Mouse (Mus musculus) heart, postnatal 0 days (tissue): Measurements from ENCODE around the gene Klhl25. TPM values are rescaled to one million over a fixed set of nuclear protein-coding genes. Genes with fewer than 3 reads are reported as not detected.

Experiments used
- ATAC-seq: fragments of 200-750 bp; cut with Nextera tagmentation; 2 replicates; pipeline ENCODE4 v1.8.0; 2017; ENCODE audit warnings: low read depth, moderate number of reproducible peaks, moderate library complexity; ENCODE audit not compliant: insufficient read depth
- DNase-seq: peaks from one replicate; pipeline ENCODE4 v3.0.0-alpha.2; 2016; ENCODE audit warnings: low spot score
- H3K27ac ChIP-seq: fragments of 300-500 bp; sonication (generic); 2 replicates; pipeline ENCODE4 v1.5.1; 2014; ENCODE audit warnings: low read depth, mild to moderate bottlenecking
- H3K27me3 ChIP-seq: fragments of 300-500 bp; sonication (generic); 2 replicates; pipeline ENCODE4 v1.6.1; 2014; ENCODE audit warnings: low read length, mixed read lengths; ENCODE audit not compliant: control insufficient read depth, insufficient read depth
- H3K36me3 ChIP-seq: fragments of 300-500 bp; sonication (generic); replicated peaks from 2 replicates; pipeline ENCODE4 v1.6.1; 2014; ENCODE audit warnings: low read length, mixed read lengths; ENCODE audit not compliant: control insufficient read depth, insufficient read depth
- H3K4me1 ChIP-seq: fragments of 300-500 bp; sonication (generic); 2 replicates; pipeline ENCODE4 v1.6.1; 2014; ENCODE audit warnings: antibody characterized with exemption; ENCODE audit not compliant: control insufficient read depth, insufficient read depth
- H3K4me2 ChIP-seq: fragments of 300-500 bp; sonication (generic); 2 replicates; pipeline ENCODE4 v1.6.1; 2014; ENCODE audit warnings: low read depth, mild to moderate bottlenecking, low read length, moderate library complexity
- H3K4me3 ChIP-seq: fragments of 300-500 bp; sonication (generic); 2 replicates; pipeline ENCODE4 v1.5.1; 2014; ENCODE audit warnings: low read depth, low read length
- H3K9ac ChIP-seq: fragments of 300-500 bp; sonication (generic); replicated peaks from 2 replicates; pipeline ENCODE4 v1.6.1; 2014; ENCODE audit warnings: low read depth, low read length, mixed read lengths
- H3K9me3 ChIP-seq: fragments of 300-500 bp; sonication (generic); replicated peaks from 2 replicates; pipeline ENCODE4 v1.6.1; 2016; ENCODE audit warnings: low read length; ENCODE audit not compliant: control insufficient read depth
- CTCF ChIP-seq: IDR thresholded peaks from 2 replicates; pipeline ENCODE4 v1.5.1; 2016; ENCODE audit warnings: antibody characterized with exemption, control low read depth, low read depth
- EP300 ChIP-seq: IDR thresholded peaks from 2 replicates; pipeline ENCODE4 v1.6.1; 2016; ENCODE audit warnings: antibody characterized with exemption, low read depth
- WGBS: fragments of 180-500 bp; shearing (Covaris S2); extraction: QIAGEN DNeasy Blood & Tissue Kit; methylation state at CpG from one replicate; pipeline ENCODE4 v1.1.7; 2014; 5-methylcytosine and 5-hydroxymethylcytosine counted together
- polyA plus RNA-seq: library from polyadenylated mRNA; unstranded; fragments of >200 nt; fragmentation: Nextera tagmentation; extraction: Ambion mirVana; gene quantifications from 2 replicates; pipeline ENCODE4 v1.2.1, GENCODE M21; 2015
- total RNA-seq: library from RNA; depleted of rRNA; stranded (reverse); fragments of >200 nt; gene quantifications from 2 replicates; pipeline ENCODE4 v1.2.3, GENCODE M21; 2014; ENCODE audit warnings: low replicate concordance

The Klhl25 gene
- total and polyA plus RNA-seq, 2 experiments from 2014 or later: 5.7 to 20.7 TPM

- WGBS: 92% methylated on average over 13 of the region's 13 CpGs
- TF ChIP-seq EP300 (no peak), CTCF (no peak)
- H3K27me3 ChIP-seq: no peaks in the 10 kb centered on the region
- peaks cover 42% of the 10 kb centered on the region for H3K36me3 ChIP-seq
- H3K4me1 ChIP-seq: no peaks in the 10 kb centered on the region
- H3K9me3 ChIP-seq: no peaks in the 10 kb centered on the region
- no peak overlapping the region for H3K27ac ChIP-seq
- no peak for DNase-seq
- H3K4me3 ChIP-seq: no peak overlapping the region
- H3K9ac ChIP-seq: no peak overlapping the region
- ATAC-seq: no peak
- H3K4me2 ChIP-seq: no peak overlapping the region
These were observed 18.4 kb downstream of the Klhl25 start for GRCm38 (mm10) chr7:75866557-75866956.

- no peaks in the 10 kb centered on the region for H3K9me3 ChIP-seq
- DNase-seq (no peak), ATAC-seq (no peak)
- H3K27ac ChIP-seq: no peak overlapping the region
- H3K36me3 ChIP-seq: peaks cover 53% of the 10 kb centered on the region
- no peaks in the 10 kb centered on the region for H3K4me1 ChIP-seq
- TF ChIP-seq EP300: no peak
- no peak for TF ChIP-seq CTCF
- 80% methylated on average over 2 of the region's 2 CpGs for WGBS
- H3K4me2 ChIP-seq: no peak overlapping the region
- H3K27me3 ChIP-seq: no peaks in the 10 kb centered on the region
- H3K4me3 ChIP-seq: no peak overlapping the region
- H3K9ac ChIP-seq: no peak overlapping the region
These were observed 20.6 kb downstream of the Klhl25 start for GRCm38 (mm10) chr7:75868687-75869086.

GRCm38 (mm10) chr7:75870551-75870950 lies 22.4 kb downstream of the Klhl25 start:
- ATAC-seq: no peak
- Histone ChIP-seq H3K27ac (no peak overlapping the region), H3K9ac (no peak overlapping the region), H3K4me1 (no peaks in the 10 kb centered on the region), H3K36me3 (peaks cover 45% of the 10 kb centered on the region), H3K27me3 (no peaks in the 10 kb centered on the region), H3K9me3 (no peaks in the 10 kb centered on the region), H3K4me2 (no peak overlapping the region), H3K4me3 (no peak overlapping the region)
- no peak for DNase-seq
- WGBS: 73% methylated on average over 9 of the region's 9 CpGs
- TF ChIP-seq EP300 (no peak), CTCF (no peak)

DNA sequence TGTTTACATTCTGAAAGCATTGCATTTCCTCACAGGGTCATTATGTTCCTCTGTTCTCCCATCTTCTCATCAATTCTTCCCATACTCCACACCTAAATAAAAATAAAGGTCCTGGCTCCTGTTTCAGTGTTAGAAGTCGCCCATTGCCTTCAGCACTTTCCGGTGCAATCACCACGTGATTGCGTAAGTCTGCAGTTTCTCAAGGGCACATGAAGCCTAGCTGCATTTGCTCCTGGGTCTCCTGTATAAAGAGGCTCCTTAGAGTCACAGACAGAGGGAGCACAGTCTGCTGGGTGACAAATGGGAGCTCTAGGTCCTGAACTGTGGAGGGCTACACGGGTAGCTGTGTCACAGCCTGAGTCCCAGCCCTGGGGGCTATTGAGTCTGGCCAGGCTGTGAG lies 24.1 kb downstream of the Klhl25 start:
- Histone ChIP-seq H3K27ac (no peak overlapping the region), H3K9me3 (no peaks in the 10 kb centered on the region), H3K36me3 (peaks cover 28% of the 10 kb centered on the region), H3K4me1 (no peaks in the 10 kb centered on the region), H3K9ac (no peak overlapping the region), H3K4me2 (no peak overlapping the region), H3K27me3 (no peaks in the 10 kb centered on the region), H3K4me3 (no peak overlapping the region)
- ATAC-seq (no peak), DNase-seq (no peak)
- TF ChIP-seq EP300: no peak
- WGBS: 57% methylated on average over 5 of the region's 5 CpGs

DNA sequence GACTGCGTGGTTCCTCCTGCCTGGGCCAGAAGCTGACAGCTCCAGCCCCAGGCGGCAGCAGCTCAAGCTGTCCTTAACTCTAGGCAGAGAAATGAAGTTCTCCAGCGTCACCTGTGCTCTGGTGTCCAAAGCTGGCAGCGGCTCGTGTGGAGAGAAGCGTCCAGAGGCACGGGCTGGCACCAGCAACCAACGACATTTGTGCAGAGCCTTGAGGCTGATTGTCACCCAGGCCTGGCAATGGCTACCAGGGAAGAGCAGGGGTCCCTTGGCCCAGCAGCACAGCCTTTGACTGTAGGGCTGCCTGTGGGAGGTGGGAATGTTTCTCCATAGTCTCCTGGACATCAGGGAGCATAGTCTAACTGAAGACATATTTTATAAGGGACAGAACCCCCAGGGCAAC lies 24.6 kb downstream of the Klhl25 start:
- Histone ChIP-seq H3K27me3 (no peaks in the 10 kb centered on the region), H3K4me3 (no peak overlapping the region), H3K9ac (no peak overlapping the region), H3K36me3 (peaks cover 24% of the 10 kb centered on the region), H3K27ac (no peak overlapping the region), H3K9me3 (no peaks in the 10 kb centered on the region), H3K4me1 (no peaks in the 10 kb centered on the region), H3K4me2 (no peak overlapping the region)
- ATAC-seq (no peak), DNase-seq (no peak)
- 77% methylated on average over 8 of the region's 8 CpGs for WGBS
- TF ChIP-seq CTCF (no peak), EP300 (no peak)

- TF ChIP-seq CTCF (no peak; the same call in 1 of the 2 replicates), EP300 (no peak)
- no peak for DNase-seq
- Histone ChIP-seq H3K9me3 (no peaks in the 10 kb centered on the region), H3K27me3 (no peaks in the 10 kb centered on the region), H3K4me1 (no peaks in the 10 kb centered on the region), H3K27ac (no peak overlapping the region), H3K4me2 (no peak overlapping the region), H3K4me3 (no peak overlapping the region), H3K9ac (no peak overlapping the region), H3K36me3 (peaks cover 24% of the 10 kb centered on the region)
- ATAC-seq: no peak
- WGBS: 72% methylated on average over 3 of the region's 3 CpGs
These were observed 25.1 kb downstream of the Klhl25 start for GRCm38 (mm10) chr7:75873216-75873615.
